Comparison of ENCODE assay signal across 28 mouse cellular contexts in the genomic region with DNA sequence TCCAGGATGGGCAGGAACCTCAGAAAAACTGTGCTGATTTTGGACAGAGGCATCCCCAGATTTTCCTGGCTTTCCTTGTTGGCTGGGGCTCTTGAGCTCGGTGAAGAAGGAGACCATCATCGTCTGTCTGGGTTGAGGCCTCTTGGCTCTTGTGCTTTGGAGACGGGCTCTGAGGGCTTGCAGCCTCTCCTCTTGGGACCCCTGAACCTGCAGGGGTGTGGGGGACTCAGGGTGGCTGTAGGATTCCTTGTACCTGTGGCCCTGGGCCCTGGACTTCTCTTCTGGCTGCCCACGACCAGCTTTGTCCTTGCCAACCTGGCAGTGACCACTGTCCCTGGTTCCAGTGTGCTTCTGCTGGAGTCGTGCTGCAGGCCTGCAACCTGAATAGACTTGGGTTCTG.
"Had no signal": no experiment of that assay in that cellular context is flagged by ENCODE, and none has a peak within 500 bp of the region (broad histone marks: within the 10 kb centered on the region; RNA-seq: fewer than 3 reads in every experiment).

No protein-coding gene starts in this region.

- H3K36me3 ChIP-seq: limb, embryonic 10.5 days; limb, embryonic 12.5 days; limb, embryonic 13.5 days; limb, embryonic 15.5 days; liver, embryonic 12.5 days; liver, embryonic 13.5 days; liver, embryonic 15.5 days; lung, embryonic 15.5 days; midbrain, embryonic 10.5 days; midbrain, embryonic 12.5 days; midbrain, embryonic 13.5 days; midbrain, embryonic 15.5 days; neural tube, embryonic 12.5 days had no signal

- H3K4me3 ChIP-seq: limb, embryonic 10.5 days; limb, embryonic 12.5 days; limb, embryonic 13.5 days; limb, embryonic 15.5 days; liver, embryonic 12.5 days; liver, embryonic 13.5 days; liver, embryonic 15.5 days; lung, embryonic 15.5 days; megakaryocyte, embryonic 14.5 days; midbrain, embryonic 10.5 days; midbrain, embryonic 12.5 days; midbrain, embryonic 13.5 days; midbrain, embryonic 15.5 days; myocyte; neural tube, embryonic 12.5 days had no signal

- H3K4me1 ChIP-seq: limb, embryonic 10.5 days; limb, embryonic 12.5 days; limb, embryonic 13.5 days; limb, embryonic 15.5 days; liver, embryonic 12.5 days; liver, embryonic 13.5 days; liver, embryonic 15.5 days; lung, embryonic 15.5 days; megakaryocyte, embryonic 14.5 days; midbrain, embryonic 10.5 days; midbrain, embryonic 12.5 days; midbrain, embryonic 13.5 days; midbrain, embryonic 15.5 days; neural tube, embryonic 12.5 days had no signal

- H3K27ac ChIP-seq: limb, embryonic 10.5 days; limb, embryonic 12.5 days; limb, embryonic 13.5 days; limb, embryonic 15.5 days; liver, embryonic 12.5 days; liver, embryonic 13.5 days; liver, embryonic 14.5 days; liver, embryonic 15.5 days; lung, embryonic 15.5 days; macrophage; midbrain, embryonic 10.5 days; midbrain, embryonic 12.5 days; midbrain, embryonic 13.5 days; midbrain, embryonic 15.5 days; neural tube, embryonic 12.5 days had no signal

- H3K27me3 ChIP-seq: limb, embryonic 12.5 days; limb, embryonic 13.5 days; limb, embryonic 15.5 days; liver, embryonic 12.5 days; liver, embryonic 13.5 days; liver, embryonic 15.5 days; lung, embryonic 15.5 days; megakaryocyte, embryonic 14.5 days; midbrain, embryonic 12.5 days; midbrain, embryonic 13.5 days; midbrain, embryonic 15.5 days; neural tube, embryonic 12.5 days had no signal

- DNase-seq: left cerebral cortex, postnatal 4 days; liver; liver, embryonic 13.5 days; liver, postnatal 0 days; lung, adult 18-20 months; lung, adult 2 months; lung, embryonic 14.5 days; lung, postnatal 10 days; lung, postnatal 14 days; lung, postnatal 36 days; lung, postnatal 4 days; midbrain, embryonic 14.5 days had no signal

- H3K9me3 ChIP-seq: limb, embryonic 10.5 days; limb, embryonic 12.5 days; limb, embryonic 13.5 days; limb, embryonic 15.5 days; liver, embryonic 13.5 days; liver, embryonic 15.5 days; lung, embryonic 15.5 days; midbrain, embryonic 10.5 days; midbrain, embryonic 12.5 days; midbrain, embryonic 13.5 days; midbrain, embryonic 15.5 days; neural tube, embryonic 12.5 days had no signal
